Mouse (Mus musculus) ES-Bruce4 (cell line): ENCODE data around the gene Tada1. TPM values are rescaled to one million over a fixed set of nuclear protein-coding genes. Genes with fewer than 3 reads are reported as not detected.

Source experiments
- H3K27ac ChIP-seq: 2 replicates; pipeline ENCODE4 v1.5.1; 2012; ENCODE audit warnings: low read length, inconsistent platforms; ENCODE audit not compliant: insufficient read depth
- H3K27me3 ChIP-seq: 2 replicates; pipeline ENCODE4 v1.6.1; 2012; ENCODE audit warnings: mild to moderate bottlenecking, low read length, inconsistent platforms; ENCODE audit not compliant: control insufficient read depth, poor library complexity, insufficient read depth, severe bottlenecking
- H3K36me3 ChIP-seq: 2 replicates; pipeline ENCODE4 v1.6.1; 2012; ENCODE audit warnings: inconsistent platforms, mild to moderate bottlenecking, low read length, moderate library complexity; ENCODE audit not compliant: control insufficient read depth, poor library complexity, insufficient read depth, severe bottlenecking
- H3K4me1 ChIP-seq: one replicate; pipeline ENCODE4 v1.8.1; 2011; ENCODE audit warnings: low read length; ENCODE audit not compliant: control insufficient read depth, insufficient read depth
- H3K4me3 ChIP-seq: 2 replicates; pipeline ENCODE4 v1.5.1; 2011; ENCODE audit warnings: low read depth, mild to moderate bottlenecking, low read length
- H3K9ac ChIP-seq: 2 replicates; pipeline ENCODE4 v1.6.1; 2012; ENCODE audit warnings: low read depth, mild to moderate bottlenecking, inconsistent platforms; ENCODE audit not compliant: poor library complexity, severe bottlenecking
- H3K9me3 ChIP-seq: replicated peaks from 2 replicates; pipeline ENCODE4 v1.6.1; 2012; ENCODE audit warnings: mild to moderate bottlenecking, low read length, inconsistent platforms; ENCODE audit not compliant: control insufficient read depth, poor library complexity, insufficient read depth, severe bottlenecking
- CTCF ChIP-seq: IDR thresholded peaks from one replicate; pipeline ENCODE4 v1.8.1; 2011; ENCODE audit warnings: low read depth, low read length
- EP300 ChIP-seq: IDR thresholded peaks from 2 replicates; pipeline ENCODE4 v1.6.1; 2011; ENCODE audit warnings: low read depth, low read length; ENCODE audit not compliant: insufficient read depth
- POLR2A ChIP-seq: IDR thresholded peaks from one replicate; pipeline ENCODE4 v1.8.1; 2011; ENCODE audit warnings: low read length; ENCODE audit not compliant: insufficient read depth
- polyA plus RNA-seq: library from polyadenylated mRNA; stranded (reverse); fragments of >200 nt; gene quantifications from 2 replicates; pipeline ENCODE4 v1.2.4, GENCODE M21; 2011; ENCODE audit warnings: low read depth; ENCODE audit not compliant: missing spikeins, insufficient read depth, insufficient read length

Tada1 gene
- polyA plus RNA-seq, 1 experiment = 3.7 TPM

DNA sequence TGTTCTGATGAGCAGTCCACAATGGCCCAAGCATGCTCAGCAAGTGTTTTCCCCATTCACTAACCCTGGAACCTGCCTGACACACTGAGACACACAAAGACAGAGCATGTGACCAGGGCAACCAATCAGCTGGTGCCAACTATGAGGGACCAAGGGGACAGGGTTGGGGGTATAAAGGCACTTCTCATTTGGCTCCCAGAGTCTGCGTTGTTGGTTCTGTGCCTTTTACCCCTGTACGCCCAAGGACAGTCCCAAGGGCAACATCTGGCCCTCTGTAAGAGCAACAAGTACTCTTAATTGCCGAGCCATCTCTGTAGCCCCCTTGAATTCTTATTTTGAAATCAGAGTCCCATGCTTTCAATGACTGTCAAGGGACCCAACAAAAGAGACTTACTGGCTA lies 33.4 kb downstream of the Tada1 start:
- H3K4me1 ChIP-seq = no peaks in the 10 kb centered on the region
- H3K9me3 ChIP-seq = peaks cover 24% of the 10 kb centered on the region
- H3K36me3 ChIP-seq = no peaks in the 10 kb centered on the region
- peaks cover 13% of the 10 kb centered on the region for H3K27me3 ChIP-seq
- no peak for TF ChIP-seq CTCF
- TF ChIP-seq EP300 = no peak
- no peak for TF ChIP-seq POLR2A
- no peak overlapping the region for H3K9ac ChIP-seq
- no peak overlapping the region for H3K27ac ChIP-seq
- H3K4me3 ChIP-seq = no peak overlapping the region

DNA sequence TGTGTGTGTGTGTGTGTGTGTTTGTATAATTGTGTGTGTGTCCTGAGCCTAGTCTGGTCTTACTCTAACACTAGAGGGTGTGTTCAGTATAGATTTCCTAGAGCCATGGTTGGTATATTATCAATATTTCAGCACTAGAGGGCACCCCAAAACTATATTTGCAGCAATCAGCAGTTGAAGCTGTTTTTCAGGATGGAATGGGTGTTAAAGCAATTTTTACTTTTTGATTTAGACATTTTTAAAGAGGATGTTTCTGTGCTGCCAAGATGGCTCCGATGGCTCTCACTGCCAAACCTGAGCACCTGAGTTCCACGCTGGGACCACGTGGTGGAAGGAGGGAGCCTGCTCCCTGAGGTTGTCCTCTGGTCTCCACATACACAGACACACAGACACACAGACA lies 50.2 kb downstream of the Tada1 start:
- TF ChIP-seq EP300 (no peak), POLR2A (no peak), CTCF (no peak)
- H3K27me3 ChIP-seq = no peaks in the 10 kb centered on the region
- no peaks in the 10 kb centered on the region; the same call in 1 of the 2 replicates for H3K9me3 ChIP-seq
- no peak overlapping the region for H3K27ac ChIP-seq
- H3K4me1 ChIP-seq = no peaks in the 10 kb centered on the region
- H3K9ac ChIP-seq = no peak overlapping the region
- no peaks in the 10 kb centered on the region for H3K36me3 ChIP-seq
- no peak overlapping the region for H3K4me3 ChIP-seq

DNA sequence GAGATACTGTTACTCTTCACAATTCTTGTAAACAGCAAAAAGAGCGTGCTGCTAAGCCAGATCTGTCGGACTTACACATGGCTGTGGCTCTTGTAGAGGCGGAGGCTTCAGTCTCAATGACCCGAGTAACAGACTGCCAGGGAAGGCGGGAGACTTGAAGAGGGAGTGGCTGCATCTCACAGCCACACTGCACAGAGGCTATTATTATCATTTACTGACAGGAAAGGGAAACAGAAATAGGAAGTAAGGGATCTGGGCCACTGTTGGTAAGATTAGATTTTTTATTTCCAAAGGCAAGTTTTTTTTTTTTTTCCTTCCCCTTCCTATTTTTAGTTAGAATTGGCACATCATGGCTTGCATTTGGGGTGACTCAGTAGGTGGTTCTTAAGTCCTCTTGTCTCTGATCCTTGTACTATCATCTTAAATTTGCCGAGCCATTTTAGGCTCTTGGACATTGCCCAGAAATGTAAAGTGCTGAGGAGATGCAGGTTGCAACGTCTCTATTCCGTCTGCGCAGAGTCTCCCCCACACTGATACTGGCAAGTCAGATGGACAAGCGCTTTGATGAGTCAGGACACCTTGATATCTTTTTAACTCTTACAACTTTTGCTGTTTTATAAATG lies 51.0 kb downstream of the Tada1 start:
- H3K27me3 ChIP-seq = no peaks in the 10 kb centered on the region
- H3K4me3 ChIP-seq = no peak overlapping the region
- TF ChIP-seq EP300 = no peak
- TF ChIP-seq POLR2A = no peak
- TF ChIP-seq CTCF = no peak
- H3K9ac ChIP-seq = no peak overlapping the region
- H3K4me1 ChIP-seq = no peaks in the 10 kb centered on the region
- H3K9me3 ChIP-seq = no peaks in the 10 kb centered on the region; the same call in 1 of the 2 replicates
- H3K36me3 ChIP-seq = no peaks in the 10 kb centered on the region
- no peak overlapping the region for H3K27ac ChIP-seq

DNA sequence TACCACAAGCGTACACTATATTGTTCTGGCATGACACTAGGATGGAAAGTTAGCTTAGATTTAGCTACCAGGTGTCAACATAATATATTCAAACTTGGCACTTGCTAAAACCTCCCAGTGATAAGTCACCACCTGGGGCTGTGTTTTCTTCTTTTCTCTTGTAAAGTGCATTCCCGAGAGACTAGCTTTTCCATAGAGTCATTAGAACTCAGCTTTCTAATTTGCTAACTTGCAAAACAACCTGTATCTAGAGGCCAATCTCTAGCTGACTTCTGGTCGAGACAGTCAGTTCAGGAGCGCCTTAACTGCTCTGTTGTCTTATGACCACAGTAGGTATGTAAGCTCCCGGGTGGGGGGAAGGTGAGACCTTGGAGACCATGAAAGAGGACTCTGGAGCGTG lies 60.5 kb downstream of the Tada1 start:
- Histone ChIP-seq H3K27ac (no peak overlapping the region), H3K9ac (no peak overlapping the region), H3K9me3 (no peaks in the 10 kb centered on the region), H3K36me3 (no peaks in the 10 kb centered on the region), H3K27me3 (no peaks in the 10 kb centered on the region), H3K4me1 (no peaks in the 10 kb centered on the region), H3K4me3 (no peak overlapping the region)
- no peak for TF ChIP-seq EP300
- TF ChIP-seq POLR2A = no peak
- TF ChIP-seq CTCF = no peak

DNA sequence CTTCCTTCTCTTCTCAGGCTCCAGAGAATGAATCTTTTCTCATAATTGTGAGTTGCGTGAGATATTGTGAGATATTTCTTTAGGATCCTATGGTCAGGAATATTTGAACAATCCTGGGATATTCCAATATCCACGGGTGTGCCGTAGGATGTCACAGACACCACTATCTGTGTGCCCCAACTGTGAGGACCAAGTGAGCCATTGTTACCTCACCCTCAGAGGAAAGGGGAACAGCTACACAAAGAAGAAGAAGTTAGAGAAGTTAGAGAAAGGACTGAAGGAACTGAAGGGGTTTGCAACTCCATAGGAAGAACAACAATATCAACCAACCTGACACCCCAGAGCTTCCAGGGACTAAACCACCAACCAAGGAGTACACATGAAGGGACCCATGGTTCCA lies 63.1 kb downstream of the Tada1 start:
- Histone ChIP-seq H3K4me1 (no peaks in the 10 kb centered on the region), H3K27ac (no peak overlapping the region), H3K4me3 (no peak overlapping the region), H3K27me3 (no peaks in the 10 kb centered on the region), H3K9ac (no peak overlapping the region), H3K36me3 (no peaks in the 10 kb centered on the region), H3K9me3 (no peaks in the 10 kb centered on the region)
- TF ChIP-seq POLR2A (no peak), EP300 (no peak), CTCF (no peak)

Other genes starting within 250 kb of the Tada1 start
- 49.6 and 55.9 TPM in 2 replicates for gene Gpa33, start 248.9 kb upstream of the Tada1 start, polyA plus RNA-seq
- gene Mael, start 140.3 kb upstream of the Tada1 start, polyA plus RNA-seq = 2.7 and 4.8 TPM in 2 replicates
- 0.18 TPM in 1 of 2 replicates, not detected in the other for gene Ildr2, start 125.0 kb upstream of the Tada1 start, polyA plus RNA-seq
- gene Pogk, start 30.8 kb downstream of the Tada1 start, polyA plus RNA-seq = 2.0 and 6.0 TPM in 2 replicates
- not detected in 2 replicates for gene Gm4846, start 118.5 kb downstream of the Tada1 start, polyA plus RNA-seq